Mouse (Mus musculus): ENCODE measurements at regions not wholly inside any gene's neighbourhood (a gene's known extent, or its start where the extent isn't known, plus 50 kb on each side); places are given as distances from the start of the nearest gene placed in this dataset.
A peak's percentile ranks its signal among the peaks of the same experiment; 100 is the strongest.

- Histone ChIP-seq H3K27ac (ENCODE audit: low read depth) (no peak overlapping the region), H3K36me3 (replicated peaks; ENCODE audit: control insufficient read depth, insufficient read depth, low read length) (no peaks in the 10 kb centered on the region), H3K4me1 (ENCODE audit: control insufficient read depth, insufficient read depth) (no peaks in the 10 kb centered on the region), H3K9ac (replicated peaks; ENCODE audit: low read depth, low read length) (no peak overlapping the region), H3K4me2 (ENCODE audit: low read depth, low read length) (peak overlapping the region; percentile 68), H3K27me3 (ENCODE audit: control insufficient read depth, insufficient read depth, low read length) (no peaks in the 10 kb centered on the region), H3K9me3 (replicated peaks; ENCODE audit: control insufficient read depth, low read length) (no peaks in the 10 kb centered on the region), H3K4me3 (ENCODE audit: low read depth, low read length) (peak overlapping the region; percentile 54)
- no peak for TF ChIP-seq EP300 (IDR thresholded peaks at IDR 0.05; ENCODE audit: low read depth)
- no peak for TF ChIP-seq CTCF (IDR thresholded peaks at IDR 0.05; ENCODE audit: low read depth)
- DNase-seq (ENCODE audit: low spot score) (no peak), ATAC-seq (ENCODE audit: insufficient read depth, low read depth) (no peak)
- WGBS, result 47% methylated on average over 2 of the region's 2 CpGs
Measured at GRCm38 (mm10) chr6:67168803-67169202, 69.2 kb upstream of the Serbp1 start.

- H3K4me1 ChIP-seq (ENCODE audit: control insufficient read depth, insufficient read depth), result no peaks in the 10 kb centered on the region
- no peaks in the 10 kb centered on the region for H3K27me3 ChIP-seq (ENCODE audit: control insufficient read depth, insufficient read depth, low read length)
- H3K27ac ChIP-seq (ENCODE audit: low read depth), result no peak overlapping the region
- H3K4me3 ChIP-seq (ENCODE audit: low read depth, low read length), result peak overlapping the region; percentile 54
- TF ChIP-seq CTCF (IDR thresholded peaks at IDR 0.05; ENCODE audit: low read depth) (no peak), EP300 (IDR thresholded peaks at IDR 0.05; ENCODE audit: low read depth) (no peak)
- ATAC-seq (ENCODE audit: insufficient read depth, low read depth) (peak; percentile 72), DNase-seq (ENCODE audit: low spot score) (peak; percentile 75)
- H3K9ac ChIP-seq (replicated peaks; ENCODE audit: low read depth, low read length), result no peak overlapping the region; the same call in 1 of the 2 replicates
- H3K4me2 ChIP-seq (ENCODE audit: low read depth, low read length), result peak overlapping the region; percentile 68
- H3K9me3 ChIP-seq (replicated peaks; ENCODE audit: control insufficient read depth, low read length), result no peaks in the 10 kb centered on the region
- 12% methylated on average over 11 of the region's 11 CpGs for WGBS
- H3K36me3 ChIP-seq (replicated peaks; ENCODE audit: control insufficient read depth, insufficient read depth, low read length), result no peaks in the 10 kb centered on the region
Measured at GRCm38 (mm10) chr6:67168031-67168777, 69.8 kb upstream of the Serbp1 start.

- Histone ChIP-seq H3K9ac (replicated peaks; ENCODE audit: low read depth, low read length) (no peak overlapping the region), H3K27me3 (ENCODE audit: control insufficient read depth, insufficient read depth, low read length) (no peaks in the 10 kb centered on the region), H3K4me2 (ENCODE audit: low read depth, low read length) (no peak overlapping the region), H3K27ac (ENCODE audit: low read depth) (no peak overlapping the region), H3K4me1 (ENCODE audit: control insufficient read depth, insufficient read depth) (no peaks in the 10 kb centered on the region), H3K4me3 (ENCODE audit: low read depth, low read length) (no peak overlapping the region), H3K9me3 (replicated peaks; ENCODE audit: control insufficient read depth, low read length) (no peaks in the 10 kb centered on the region), H3K36me3 (replicated peaks; ENCODE audit: control insufficient read depth, insufficient read depth, low read length) (no peaks in the 10 kb centered on the region)
- no peak for ATAC-seq (ENCODE audit: insufficient read depth, low read depth)
- DNase-seq (ENCODE audit: low spot score), result no peak
- 88% methylated on average over 6 of the region's 6 CpGs for WGBS
- TF ChIP-seq CTCF (IDR thresholded peaks at IDR 0.05; ENCODE audit: low read depth) (no peak), EP300 (IDR thresholded peaks at IDR 0.05; ENCODE audit: low read depth) (no peak)
Measured at GRCm38 (mm10) chr6:67165091-67165490, 72.9 kb upstream of the Serbp1 start.

GRCm38 (mm10) chr6:67163947-67164346 is 74.0 kb upstream of the Serbp1 start:
- ATAC-seq (ENCODE audit: insufficient read depth, low read depth) (no peak), DNase-seq (ENCODE audit: low spot score) (no peak)
- Histone ChIP-seq H3K9me3 (replicated peaks; ENCODE audit: control insufficient read depth, low read length) (no peaks in the 10 kb centered on the region), H3K4me3 (ENCODE audit: low read depth, low read length) (no peak overlapping the region), H3K9ac (replicated peaks; ENCODE audit: low read depth, low read length) (no peak overlapping the region), H3K27me3 (ENCODE audit: control insufficient read depth, insufficient read depth, low read length) (no peaks in the 10 kb centered on the region), H3K4me2 (ENCODE audit: low read depth, low read length) (no peak overlapping the region), H3K4me1 (ENCODE audit: control insufficient read depth, insufficient read depth) (no peaks in the 10 kb centered on the region), H3K27ac (ENCODE audit: low read depth) (no peak overlapping the region), H3K36me3 (replicated peaks; ENCODE audit: control insufficient read depth, insufficient read depth, low read length) (no peaks in the 10 kb centered on the region)
- TF ChIP-seq EP300 (IDR thresholded peaks at IDR 0.05; ENCODE audit: low read depth) (no peak), CTCF (IDR thresholded peaks at IDR 0.05; ENCODE audit: low read depth) (no peak)
- WGBS, result 57% methylated on average over 2 of the region's 2 CpGs

- DNase-seq (ENCODE audit: low spot score) (no peak), ATAC-seq (ENCODE audit: insufficient read depth, low read depth) (no peak)
- H3K27me3 ChIP-seq (ENCODE audit: control insufficient read depth, insufficient read depth, low read length), result no peaks in the 10 kb centered on the region
- TF ChIP-seq CTCF (IDR thresholded peaks at IDR 0.05; ENCODE audit: low read depth) (no peak), EP300 (IDR thresholded peaks at IDR 0.05; ENCODE audit: low read depth) (no peak)
- no peak overlapping the region for H3K4me3 ChIP-seq (ENCODE audit: low read depth, low read length)
- H3K27ac ChIP-seq (ENCODE audit: low read depth), result no peak overlapping the region
- H3K4me1 ChIP-seq (ENCODE audit: control insufficient read depth, insufficient read depth), result no peaks in the 10 kb centered on the region
- WGBS, result 54% methylated on average over 3 of the region's 3 CpGs
- no peak overlapping the region for H3K9ac ChIP-seq (replicated peaks; ENCODE audit: low read depth, low read length)
- H3K36me3 ChIP-seq (replicated peaks; ENCODE audit: control insufficient read depth, insufficient read depth, low read length), result no peaks in the 10 kb centered on the region
- H3K4me2 ChIP-seq (ENCODE audit: low read depth, low read length), result no peak overlapping the region
- H3K9me3 ChIP-seq (replicated peaks; ENCODE audit: control insufficient read depth, low read length), result no peaks in the 10 kb centered on the region
Measured at GRCm38 (mm10) chr6:67162814-67163213, 75.2 kb upstream of the Serbp1 start.

- Histone ChIP-seq H3K9ac (replicated peaks; ENCODE audit: low read depth, low read length) (no peak overlapping the region), H3K4me2 (ENCODE audit: low read depth, low read length) (no peak overlapping the region), H3K27ac (ENCODE audit: low read depth) (no peak overlapping the region), H3K27me3 (ENCODE audit: control insufficient read depth, insufficient read depth, low read length) (no peaks in the 10 kb centered on the region), H3K36me3 (replicated peaks; ENCODE audit: control insufficient read depth, insufficient read depth, low read length) (no peaks in the 10 kb centered on the region), H3K4me1 (ENCODE audit: control insufficient read depth, insufficient read depth) (no peaks in the 10 kb centered on the region), H3K9me3 (replicated peaks; ENCODE audit: control insufficient read depth, low read length) (no peaks in the 10 kb centered on the region), H3K4me3 (ENCODE audit: low read depth, low read length) (no peak overlapping the region)
- no peak for TF ChIP-seq EP300 (IDR thresholded peaks at IDR 0.05; ENCODE audit: low read depth)
- no peak for TF ChIP-seq CTCF (IDR thresholded peaks at IDR 0.05; ENCODE audit: low read depth)
- ATAC-seq (ENCODE audit: insufficient read depth, low read depth) (no peak), DNase-seq (ENCODE audit: low spot score) (no peak)
- WGBS, result 48% methylated on average over 7 of the region's 7 CpGs
Measured at GRCm38 (mm10) chr6:67161610-67162009, 76.4 kb upstream of the Serbp1 start.

Data from heart, postnatal 0 days (tissue).